Mouse (Mus musculus): Measurements from ENCODE around the gene Slc52a3. TPM values are rescaled to one million over a fixed set of nuclear protein-coding genes. Genes with fewer than 3 reads are reported as not detected.

The Slc52a3 gene
- 0.64 TPM for polyA plus RNA-seq (2014; fragmentation: Illumina TruSeq; extraction: RNeasy Lipid Tissue Mini Kit (QIAGEN cat#74804); ENCODE audit: low read depth, low replicate concordance)

DNA sequence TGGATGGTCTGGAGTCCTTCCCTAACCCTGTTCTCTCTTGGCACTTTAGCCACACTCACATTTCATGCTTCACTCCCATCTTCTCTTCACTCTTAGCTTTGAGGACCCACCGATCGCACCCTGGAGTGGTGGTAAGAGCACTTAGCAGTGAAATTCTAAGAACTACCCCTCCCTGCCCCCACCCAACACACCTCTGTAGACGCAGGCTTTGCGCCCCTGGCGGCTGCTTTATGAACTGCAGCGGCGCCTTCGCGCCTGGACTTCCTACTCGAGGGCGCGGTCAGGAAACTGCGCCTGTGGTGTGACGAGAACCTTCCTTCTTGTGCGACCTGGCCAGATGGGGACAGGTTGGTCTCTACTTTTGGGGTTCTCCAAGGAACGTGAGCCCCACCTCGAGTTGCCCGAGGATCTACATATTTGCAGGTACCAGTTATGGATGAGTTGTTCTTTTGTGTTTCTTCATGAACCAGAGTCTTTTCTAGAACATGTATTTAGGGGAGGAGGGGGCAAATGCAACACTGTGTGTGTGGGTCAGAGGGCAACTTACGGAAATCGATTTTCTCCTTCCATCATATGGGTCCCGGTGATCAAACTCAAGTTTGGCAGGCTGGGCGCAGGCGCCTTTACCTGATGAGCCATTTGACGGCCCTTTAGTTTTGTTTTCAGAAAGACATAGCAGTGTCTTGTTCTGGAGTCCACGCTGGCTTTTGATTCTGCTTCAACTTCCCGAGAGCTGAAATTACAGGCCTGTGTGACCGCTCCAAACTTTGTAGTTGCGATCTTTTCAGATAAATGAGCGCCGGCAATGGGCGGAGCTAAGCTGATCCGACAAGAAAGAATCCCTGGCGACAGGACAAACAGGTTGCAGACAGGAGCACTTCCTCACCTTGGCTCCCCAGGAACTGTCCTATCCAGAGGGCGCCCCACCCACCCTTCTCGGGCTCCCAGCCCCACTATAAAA, at the start of gene Slc52a3:
TSS of gene Slc52a3 (plus strand) at position 283 of the 961 bp plus-strand sequence.

DNA sequence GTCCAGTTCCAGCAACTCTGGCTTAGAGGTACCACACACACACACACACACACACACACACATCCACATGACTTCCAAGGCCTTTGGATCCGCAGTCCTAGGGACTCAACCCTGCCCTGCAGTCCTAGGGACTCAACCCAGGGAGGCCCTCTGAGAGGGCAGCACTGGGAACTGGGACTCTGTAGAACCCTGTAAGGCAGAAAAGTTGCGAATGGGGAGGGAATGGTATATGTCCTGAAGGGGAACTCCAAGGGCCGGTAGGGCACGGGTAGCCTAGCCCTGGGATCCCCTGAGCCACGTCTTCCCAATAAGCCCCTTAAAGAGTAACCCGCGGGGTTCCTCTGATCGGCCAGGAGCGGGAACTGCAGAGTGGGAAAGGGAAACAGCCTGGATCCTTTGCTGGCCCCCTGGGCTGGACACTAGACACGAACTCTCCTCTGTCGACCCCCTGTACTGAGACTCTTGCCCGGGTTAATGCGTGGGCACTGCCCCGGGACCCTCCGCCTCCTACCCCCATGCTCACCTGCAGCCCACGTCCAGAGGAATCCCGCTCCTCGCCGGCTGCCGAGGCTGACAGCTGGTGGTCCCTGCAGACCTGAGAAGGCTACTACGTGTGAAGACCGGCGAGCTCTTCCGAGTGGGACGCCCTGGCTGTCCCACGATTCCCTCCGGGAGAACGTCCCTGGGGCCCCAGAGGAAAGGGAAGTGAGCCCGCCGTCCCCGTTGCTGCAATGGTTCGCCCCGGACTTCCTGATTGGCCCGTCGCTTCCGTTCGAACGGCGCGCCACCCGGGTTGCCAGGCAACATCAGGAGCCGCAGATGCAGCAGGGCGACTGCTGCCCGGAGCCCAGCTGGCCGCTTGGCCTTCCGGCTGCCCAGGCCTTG, 16.6 kb upstream of the Slc52a3 start, which contains the start of gene Fam110a:
TSS of gene Fam110a (minus strand) at position 750 of the 885 bp plus-strand sequence.

Other genes starting within 250 kb of the Slc52a3 start
- gene Rspo4, start 153.6 kb upstream of the Slc52a3 start, polyA plus RNA-seq (2014; fragmentation: Illumina TruSeq; extraction: RNeasy Lipid Tissue Mini Kit (QIAGEN cat#74804); ENCODE audit: low read depth, low replicate concordance) = not detected
- not detected for gene Angpt4, start 85.3 kb upstream of the Slc52a3 start, polyA plus RNA-seq (2014; fragmentation: Illumina TruSeq; extraction: RNeasy Lipid Tissue Mini Kit (QIAGEN cat#74804); ENCODE audit: low read depth, low replicate concordance)
- 0.76 TPM for gene Fam110a, start 16.3 kb upstream of the Slc52a3 start, polyA plus RNA-seq (2014; fragmentation: Illumina TruSeq; extraction: RNeasy Lipid Tissue Mini Kit (QIAGEN cat#74804); ENCODE audit: low read depth, low replicate concordance)
- not detected for gene Scrt2, start 85.0 kb downstream of the Slc52a3 start, polyA plus RNA-seq (2014; fragmentation: Illumina TruSeq; extraction: RNeasy Lipid Tissue Mini Kit (QIAGEN cat#74804); ENCODE audit: low read depth, low replicate concordance)
- gene Srxn1, start 109.0 kb downstream of the Slc52a3 start, polyA plus RNA-seq (2014; fragmentation: Illumina TruSeq; extraction: RNeasy Lipid Tissue Mini Kit (QIAGEN cat#74804); ENCODE audit: low read depth, low replicate concordance) = 277 TPM
- gene Tcf15, start 147.1 kb downstream of the Slc52a3 start, polyA plus RNA-seq (2014; fragmentation: Illumina TruSeq; extraction: RNeasy Lipid Tissue Mini Kit (QIAGEN cat#74804); ENCODE audit: low read depth, low replicate concordance) = not detected
- gene Csnk2a1, start 230.3 kb downstream of the Slc52a3 start, polyA plus RNA-seq (2014; fragmentation: Illumina TruSeq; extraction: RNeasy Lipid Tissue Mini Kit (QIAGEN cat#74804); ENCODE audit: low read depth, low replicate concordance) = 246 TPM

Measured in adrenal gland, adult 10 weeks (tissue).